Mouse (Mus musculus): Measurements from ENCODE around the gene Dnajb14. TPM values are rescaled to one million over a fixed set of nuclear protein-coding genes. Genes with fewer than 3 reads are reported as not detected.
"Not testable (repeated sequence)": the region's sequence is repeated elsewhere in the genome, so short reads cannot be mapped to it uniquely, and the experiment has no call there.

The Dnajb14 gene
- total RNA-seq, 2 experiments from 2014 or later = 43.9 to 48.8 TPM

- no peak for DNase-seq (ENCODE audit: low spot score in 2 of 2)
- intact Hi-C loops (cut with DNase I) = no loop called here
These were observed 32.7 kb downstream of the Dnajb14 start for GRCm38 (mm10) chr3:137900149-137900548.

- DNase-seq (ENCODE audit: low spot score in 2 of 2) = no peak
- intact Hi-C loops (cut with DNase I) = no loop called here
These were observed 45.6 kb downstream of the Dnajb14 start for GRCm38 (mm10) chr3:137913093-137913492.

- DNase-seq (ENCODE audit: low spot score in 2 of 2); intact Hi-C loops (cut with DNase I): not testable (repeated sequence)
These were observed 47.1 kb downstream of the Dnajb14 start for GRCm38 (mm10) chr3:137914567-137914966.

GRCm38 (mm10) chr3:137917694-137918171, 50.3 kb downstream of the Dnajb14 start:
- no peak for DNase-seq (ENCODE audit: low spot score in 2 of 2)
- intact Hi-C loops (cut with DNase I) = loop anchor here (1.0 to 5.0 kb wide), 2 partner anchors 50 to 225 kb away; partner anchors contain the start of genes Dnajb14, Mttp and Trmt10a

- intact Hi-C loops (cut with DNase I) = loop anchor here (1.0 to 5.0 kb wide), 2 partner anchors 51 to 224 kb away; partner anchors contain the start of genes Dnajb14, Mttp and Trmt10a
- DNase-seq (ENCODE audit: low spot score in 2 of 2) = peak; percentile 86 to 90
These were observed 50.9 kb downstream of the Dnajb14 start, which contains the start of gene Lamtor3 for GRCm38 (mm10) chr3:137918172-137918931. Lamtor3 (plus strand) TSS chr3:137918506.

- intact Hi-C loops (cut with DNase I) = loop anchor here (1.0 to 5.0 kb wide), 2 partner anchors 52 to 223 kb away; partner anchors contain the start of genes Dnajb14, Mttp and Trmt10a
- peak in 1 of 2 experiments; percentile 15 for DNase-seq (ENCODE audit: low spot score in 2 of 2)
These were observed 51.4 kb downstream of the Dnajb14 start for GRCm38 (mm10) chr3:137918932-137919311.

GRCm38 (mm10) chr3:137919398-137919797, 51.9 kb downstream of the Dnajb14 start:
- intact Hi-C loops (cut with DNase I) = loop anchor here (5.0 kb wide), 1 partner anchor 223 kb away; the partner anchor contains the start of genes Mttp and Trmt10a
- no peak for DNase-seq (ENCODE audit: low spot score in 2 of 2)

- DNase-seq (ENCODE audit: low spot score in 2 of 2) = no peak
- intact Hi-C loops (cut with DNase I) = no loop called here
These were observed 53.1 kb downstream of the Dnajb14 start for GRCm38 (mm10) chr3:137920594-137920993.

GRCm38 (mm10) chr3:137927010-137927409, 59.5 kb downstream of the Dnajb14 start:
- no peak for DNase-seq (ENCODE audit: low spot score in 2 of 2)
- intact Hi-C loops (cut with DNase I) = no loop called here

GRCm38 (mm10) chr3:137929940-137930339, 62.5 kb downstream of the Dnajb14 start:
- intact Hi-C loops (cut with DNase I) = no loop called here
- DNase-seq (ENCODE audit: low spot score in 2 of 2) = no peak

GRCm38 (mm10) chr3:137932748-137933147, 65.3 kb downstream of the Dnajb14 start:
- no peak for DNase-seq (ENCODE audit: low spot score in 2 of 2)
- intact Hi-C loops (cut with DNase I) = no loop called here

GRCm38 (mm10) chr3:137933986-137934385, 66.5 kb downstream of the Dnajb14 start:
- DNase-seq (ENCODE audit: low spot score in 2 of 2) = no peak
- intact Hi-C loops (cut with DNase I) = no loop called here

- intact Hi-C loops (cut with DNase I) = loop anchor here (5.0 kb wide), 2 partner anchors 56 to 206 kb away; partner anchors contain the start of genes Mttp and Trmt10a
- no peak for DNase-seq (ENCODE audit: low spot score in 2 of 2)
These were observed 68.4 kb downstream of the Dnajb14 start for GRCm38 (mm10) chr3:137935570-137936525.

- intact Hi-C loops (cut with DNase I) = loop anchor here (5.0 kb wide), 2 partner anchors 56 to 206 kb away; partner anchors contain the start of genes Mttp and Trmt10a
These were observed 69.1 kb downstream of the Dnajb14 start for GRCm38 (mm10) chr3:137936541-137936940.

GRCm38 (mm10) chr3:137938608-137939007, 71.1 kb downstream of the Dnajb14 start:
- no peak for DNase-seq (ENCODE audit: low spot score in 2 of 2)
- intact Hi-C loops (cut with DNase I) = loop anchor here (5.0 kb wide), 2 partner anchors 54 to 204 kb away; partner anchors contain the start of genes Mttp and Trmt10a

More at GRCm38 (mm10) chr3:137936541-137936940, 69.1 kb downstream of the Dnajb14 start:
- no peak for DNase-seq (ENCODE audit: low spot score in 2 of 2)

- no peak for DNase-seq (ENCODE audit: low spot score in 2 of 2)
- intact Hi-C loops (cut with DNase I) = no loop called here
These were observed 73.3 kb downstream of the Dnajb14 start for GRCm38 (mm10) chr3:137940757-137941156.

- intact Hi-C loops (cut with DNase I) = no loop called here
- no peak for DNase-seq (ENCODE audit: low spot score in 2 of 2)
These were observed 74.1 kb downstream of the Dnajb14 start for GRCm38 (mm10) chr3:137941555-137941954.

GRCm38 (mm10) chr3:137942098-137942622, 74.7 kb downstream of the Dnajb14 start:
- intact Hi-C loops (cut with DNase I) = no loop called here
- DNase-seq (ENCODE audit: low spot score in 2 of 2) = no peak

GRCm38 (mm10) chr3:137943737-137944154, 76.3 kb downstream of the Dnajb14 start:
- intact Hi-C loops (cut with DNase I) = no loop called here
- no peak for DNase-seq (ENCODE audit: low spot score in 2 of 2)
